Mouse (Mus musculus) gastrocnemius, postnatal 4 days (tissue): ENCODE results near the gene Riiad1. TPM values are rescaled to one million over a fixed set of nuclear protein-coding genes. Genes with fewer than 3 reads are reported as not detected.

ENCODE experiments used
- DNase-seq, 2 experiments: peaks; one replicate each; pipeline ENCODE4 v3.0.0; 2021 to 2022; ENCODE audit warnings: low spot score in 2 of 2, mixed read lengths in 2 of 2
- long read RNA-seq, 2 experiments: library from polyadenylated mRNA; stranded (forward); transcript quantifications; one replicate each; pipeline ENCODE4 v2.0.0; 2021
- total RNA-seq, 2 experiments: library from RNA; stranded (reverse); gene quantifications; 2 replicates each; pipeline ENCODE4 v1.2.3; 2021

Riiad1 gene
- total RNA-seq = 1 to 10 TPM; 6.1 to 8.0 TPM
- long read RNA-seq, experiment 1, partial matches to known transcripts = 5 of 5 reads
- long read RNA-seq, experiment 1, other reads (novel, unspliced or antisense) = 0 of 5 reads
- long read RNA-seq, experiment 2, partial matches to known transcripts = 5 of 5 reads
- long read RNA-seq, experiment 2, other reads (novel, unspliced or antisense) = 0 of 5 reads

GRCm38 (mm10) chr3:94480291-94480884 is at the start of gene Riiad1:
TSS of gene Riiad1 (minus strand) at chr3:94480341.
- no peak for DNase-seq

- DNase-seq = no peak
Observed at GRCm38 (mm10) chr3:94526731-94527130, 46.6 kb upstream of the Riiad1 start.

GRCm38 (mm10) chr3:94506664-94507063 is 26.5 kb upstream of the Riiad1 start:
- no peak for DNase-seq

- DNase-seq = peak in 1 of 2 experiments; percentile 10
Observed at GRCm38 (mm10) chr3:94502243-94502642, 22.1 kb upstream of the Riiad1 start.

GRCm38 (mm10) chr3:94497162-94497561 is 17.0 kb upstream of the Riiad1 start:
- DNase-seq = no peak

- no peak for DNase-seq
Observed at GRCm38 (mm10) chr3:94487581-94487980, 7.4 kb upstream of the Riiad1 start.

GRCm38 (mm10) chr3:94485922-94486321 is 5.8 kb upstream of the Riiad1 start:
- DNase-seq = no peak

- no peak for DNase-seq
Observed at GRCm38 (mm10) chr3:94483790-94484439, 3.8 kb upstream of the Riiad1 start.

GRCm38 (mm10) chr3:94482764-94483385 is 2.7 kb upstream of the Riiad1 start:
- DNase-seq = no peak

- DNase-seq = no peak
Observed at GRCm38 (mm10) chr3:94481429-94481828, 1.3 kb upstream of the Riiad1 start.

GRCm38 (mm10) chr3:94479564-94479963 is 577 bp downstream of the Riiad1 start:
- DNase-seq = no peak

GRCm38 (mm10) chr3:94478591-94479169 is 1.5 kb downstream of the Riiad1 start:
- no peak for DNase-seq

GRCm38 (mm10) chr3:94477981-94478422 is 2.1 kb downstream of the Riiad1 start, which contains the start of gene Celf3:
TSS of gene Celf3 (plus strand) at chr3:94478295.
- no peak for DNase-seq

- DNase-seq = no peak
Observed at GRCm38 (mm10) chr3:94477444-94477843, 2.7 kb downstream of the Riiad1 start.

GRCm38 (mm10) chr3:94476301-94477035 is 3.7 kb downstream of the Riiad1 start:
- DNase-seq = no peak

GRCm38 (mm10) chr3:94473567-94474232 is 6.4 kb downstream of the Riiad1 start:
- no peak for DNase-seq

GRCm38 (mm10) chr3:94473115-94473505 is 7.0 kb downstream of the Riiad1 start:
- no peak for DNase-seq

- peak in 1 of 2 experiments; percentile 28 for DNase-seq
Observed at GRCm38 (mm10) chr3:94472447-94473114, 7.6 kb downstream of the Riiad1 start.

- DNase-seq = no peak
Observed at GRCm38 (mm10) chr3:94468931-94469330, 11.2 kb downstream of the Riiad1 start.
